Mouse (Mus musculus): ENCODE data around the gene Zbtb1.

Zbtb1 gene

GRCm38 (mm10) chr12:76369206-76369977 lies 674 bp upstream of the Zbtb1 start, which contains the start of gene Zbtb25:
Gene Zbtb25, minus strand, starts transcription at chr12:76369602.
- peak; percentile 88 for DNase-seq (ENCODE audit: low read depth, low spot score)

DNA sequence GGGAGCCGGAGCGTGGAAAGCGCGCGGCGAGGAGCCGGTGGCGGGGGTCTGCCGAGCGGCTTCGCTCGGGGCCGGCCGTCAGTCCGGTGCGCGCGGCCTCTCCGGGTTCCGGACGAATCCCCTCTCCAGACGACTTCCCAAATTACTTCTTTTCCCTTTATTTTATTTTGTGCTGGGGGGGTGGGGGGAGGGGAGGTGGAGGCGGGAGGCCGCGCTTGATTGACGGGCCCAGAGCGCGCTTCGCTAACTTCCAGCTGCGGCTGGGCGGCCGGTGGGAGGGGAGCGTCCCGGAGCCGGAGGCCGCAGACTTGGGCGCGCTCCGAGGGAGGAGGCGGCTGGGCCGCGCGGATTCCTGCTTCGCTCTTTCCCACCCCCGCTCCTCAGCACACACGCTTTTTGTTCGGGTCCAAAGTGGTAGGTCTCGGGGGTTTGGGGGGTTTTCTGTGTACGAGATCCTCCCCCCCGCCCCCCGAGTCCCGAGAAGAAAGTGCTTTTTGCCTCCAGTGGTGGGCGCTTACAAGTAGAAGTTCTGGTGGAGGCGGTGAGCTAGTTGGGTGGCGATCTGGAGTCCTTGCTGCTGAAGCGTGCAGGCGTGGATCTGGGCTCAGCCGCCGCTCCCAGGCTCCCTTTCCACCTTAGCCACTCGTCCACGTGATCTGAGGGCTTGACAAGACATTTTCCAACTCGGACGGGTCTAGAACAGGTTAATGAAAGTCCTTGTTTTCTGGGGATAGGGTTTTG lies 935 bp downstream of the Zbtb1 start:
- DNase-seq (ENCODE audit: low read depth, low spot score) = peak; percentile 20

DNA sequence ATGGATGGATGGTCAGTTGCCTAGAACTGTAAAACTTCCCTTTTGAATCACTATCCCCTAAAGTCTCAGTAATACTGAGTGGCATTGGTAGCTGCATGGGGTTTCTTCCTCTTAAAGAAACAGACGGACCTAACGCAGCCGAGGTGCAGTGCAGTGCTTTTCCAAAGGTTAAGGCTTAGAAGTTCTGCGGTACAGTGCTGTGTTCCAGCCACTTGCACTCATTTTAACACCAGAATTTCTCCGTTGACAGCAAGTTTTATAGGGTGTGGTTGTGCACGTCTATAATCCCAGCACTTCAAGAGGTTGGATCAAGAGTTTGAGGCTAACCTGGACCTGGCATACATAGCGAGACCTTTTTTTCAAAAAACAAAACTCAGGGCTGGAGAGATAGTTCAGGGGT lies 2.0 kb downstream of the Zbtb1 start:
- DNase-seq (ENCODE audit: low read depth, low spot score) = no peak

- DNase-seq (ENCODE audit: low read depth, low spot score) = no peak
These were observed 3.1 kb downstream of the Zbtb1 start for GRCm38 (mm10) chr12:76372881-76373818.

- DNase-seq (ENCODE audit: low read depth, low spot score) = no peak
These were observed 3.9 kb downstream of the Zbtb1 start for GRCm38 (mm10) chr12:76373991-76374390.

DNA sequence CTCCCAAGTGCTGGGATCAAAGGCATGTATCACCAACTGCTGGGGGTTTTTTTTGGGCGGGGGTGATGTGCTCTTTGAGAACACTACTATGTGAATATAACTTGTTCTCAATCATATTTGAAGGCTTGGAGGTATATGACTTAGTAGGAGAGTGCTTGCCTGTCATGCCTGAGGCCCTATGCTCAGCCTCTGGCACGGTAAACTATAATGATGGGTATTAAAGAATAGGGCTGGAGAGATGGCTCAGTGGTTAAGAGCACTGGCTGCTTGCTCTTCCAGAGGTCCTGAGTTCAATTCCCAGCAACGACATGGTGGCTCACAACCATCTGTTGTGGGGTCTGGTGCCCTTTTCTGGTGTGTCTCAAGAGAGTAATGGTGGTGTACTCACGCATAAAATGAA lies 4.8 kb downstream of the Zbtb1 start:
- DNase-seq (ENCODE audit: low read depth, low spot score) = no peak

DNA sequence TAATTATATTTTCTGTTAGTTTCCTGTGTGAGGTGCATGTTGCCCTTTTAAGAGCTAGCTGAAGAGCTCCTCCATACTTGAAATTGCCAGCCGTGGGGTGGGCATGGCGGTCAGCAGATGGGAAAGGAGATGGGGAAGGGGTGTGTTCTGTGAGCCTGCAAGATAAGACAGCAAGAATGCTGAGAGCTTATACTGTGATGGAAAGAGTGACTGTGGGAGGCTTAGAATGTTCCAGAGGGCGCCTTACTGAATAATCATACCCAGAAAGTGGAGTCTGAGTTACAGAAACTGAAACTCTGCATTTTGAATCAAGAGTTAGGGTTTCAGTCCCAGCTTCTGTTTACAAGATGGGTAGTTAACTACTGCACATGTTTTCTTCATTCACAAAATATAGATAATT lies 5.4 kb downstream of the Zbtb1 start:
- no peak for DNase-seq (ENCODE audit: low read depth, low spot score)

- no peak for DNase-seq (ENCODE audit: low read depth, low spot score)
These were observed 6.6 kb downstream of the Zbtb1 start for GRCm38 (mm10) chr12:76376649-76377048.

DNA sequence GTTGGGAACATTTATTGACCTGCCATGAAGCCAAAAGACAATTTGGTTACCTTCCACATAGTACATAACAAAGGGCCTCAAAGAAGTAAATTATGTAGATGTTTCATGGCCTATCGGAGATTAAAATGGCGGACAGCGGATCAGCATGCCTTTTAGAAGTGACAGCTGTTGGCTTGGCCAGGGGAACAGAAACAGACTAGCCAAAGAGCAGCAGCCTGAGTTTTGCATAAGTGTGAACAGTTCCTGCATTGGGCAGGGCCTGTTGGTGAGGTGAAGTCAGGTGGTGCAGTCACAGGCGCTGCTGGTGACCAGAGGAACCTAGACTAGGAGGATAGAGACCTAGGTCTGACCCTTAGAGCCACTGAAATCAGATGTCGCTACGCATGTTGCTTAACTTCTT lies 7.0 kb downstream of the Zbtb1 start:
- DNase-seq (ENCODE audit: low read depth, low spot score) = no peak

- DNase-seq (ENCODE audit: low read depth, low spot score) = no peak
These were observed 7.7 kb downstream of the Zbtb1 start for GRCm38 (mm10) chr12:76377726-76378125.

DNA sequence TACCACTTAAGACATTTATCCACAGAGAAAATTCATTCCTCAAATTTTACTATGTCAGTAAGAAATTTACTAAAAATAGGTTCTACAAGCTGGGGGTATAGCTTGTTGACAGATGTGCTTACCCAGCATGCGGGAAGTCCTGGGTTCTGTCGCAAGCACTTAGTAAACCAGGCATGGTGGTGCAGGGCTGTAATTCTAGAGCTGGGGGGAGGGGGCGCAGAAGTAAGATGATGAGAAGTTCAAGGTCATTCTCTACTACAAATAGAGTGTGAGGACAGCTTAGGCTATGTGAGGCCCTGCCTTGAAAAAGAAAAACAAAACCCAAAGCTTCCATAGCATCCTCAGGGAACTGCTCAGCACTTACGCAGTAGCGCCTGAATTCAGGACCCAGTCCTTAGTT lies 8.5 kb downstream of the Zbtb1 start:
- DNase-seq (ENCODE audit: low read depth, low spot score) = no peak

DNA sequence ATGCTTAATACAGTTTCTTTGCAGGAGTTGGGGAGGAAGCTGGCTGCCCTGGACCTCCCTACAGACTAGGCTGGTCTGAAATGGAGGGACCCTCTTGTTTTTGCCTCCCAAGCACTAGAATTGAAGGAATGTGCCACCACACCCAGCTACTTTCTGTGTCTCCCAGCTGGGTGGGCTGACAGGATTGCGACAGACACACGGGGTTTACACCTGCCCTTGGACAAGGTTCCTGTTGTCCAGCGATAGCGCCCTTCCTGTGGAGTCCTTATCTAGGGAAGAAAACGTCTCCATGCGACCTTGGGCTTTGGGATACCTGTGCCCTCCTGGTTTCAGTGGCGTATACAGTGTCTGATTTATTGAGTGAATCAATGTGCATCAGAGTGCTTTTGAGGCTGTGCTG lies 10.1 kb downstream of the Zbtb1 start:
- no peak for DNase-seq (ENCODE audit: low read depth, low spot score)

DNA sequence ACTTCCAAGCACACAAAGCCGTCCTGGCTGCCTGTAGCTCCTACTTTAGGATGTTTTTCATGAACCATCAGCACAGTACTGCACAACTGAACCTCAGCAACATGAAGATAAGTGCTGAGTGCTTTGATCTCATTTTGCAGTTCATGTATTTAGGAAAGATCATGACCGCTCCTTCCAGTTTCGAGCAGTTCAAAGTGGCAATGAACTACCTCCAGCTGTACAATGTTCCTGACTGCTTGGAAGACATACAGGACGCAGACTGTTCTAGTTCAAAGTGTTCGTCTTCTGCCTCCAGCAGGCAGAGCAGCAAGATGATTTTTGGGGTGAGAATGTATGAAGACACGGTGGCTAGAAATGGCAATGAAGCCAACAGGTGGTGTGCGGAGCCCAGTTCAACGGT lies 15.3 kb downstream of the Zbtb1 start:
- DNase-seq (ENCODE audit: low read depth, low spot score) = no peak

GRCm38 (mm10) chr12:76388794-76389193 lies 18.7 kb downstream of the Zbtb1 start:
- no peak for DNase-seq (ENCODE audit: low read depth, low spot score)

DNA sequence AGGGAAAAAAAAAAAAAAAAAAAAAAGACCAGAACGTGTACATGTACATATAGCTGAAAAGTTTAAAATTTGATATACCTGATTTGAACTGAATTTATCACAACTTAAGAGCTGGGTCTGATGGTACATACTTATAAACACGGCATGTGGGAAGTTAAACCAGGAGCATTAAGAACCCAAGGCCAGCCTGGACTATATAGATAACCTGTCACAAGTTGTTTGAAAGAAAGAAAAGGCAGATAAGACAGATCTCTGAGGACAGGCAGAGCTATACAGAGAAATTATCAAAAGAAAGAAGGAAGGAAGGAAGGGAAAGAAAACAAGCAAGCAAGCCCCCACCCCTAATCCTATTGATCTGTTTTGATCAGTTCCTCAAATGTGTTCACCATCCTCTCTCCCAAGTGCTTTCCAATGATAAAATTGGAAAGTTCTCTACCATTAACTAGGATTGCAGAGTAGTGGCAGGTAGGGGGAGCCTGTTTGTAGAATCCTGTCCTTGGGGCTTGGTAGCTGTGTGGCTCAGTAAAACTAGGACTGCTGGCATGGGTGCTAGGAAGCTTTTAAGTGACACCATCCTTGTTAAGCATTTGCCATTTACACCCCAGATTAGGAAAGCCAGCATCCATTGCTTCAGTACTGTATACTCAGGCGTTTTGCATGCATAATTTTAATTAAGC lies 21.7 kb downstream of the Zbtb1 start:
- DNase-seq (ENCODE audit: low read depth, low spot score) = no peak

GRCm38 (mm10) chr12:76392979-76393378 lies 22.9 kb downstream of the Zbtb1 start:
- DNase-seq (ENCODE audit: low read depth, low spot score) = no peak

GRCm38 (mm10) chr12:76397281-76397680 lies 27.2 kb downstream of the Zbtb1 start:
- DNase-seq (ENCODE audit: low read depth, low spot score) = no peak

GRCm38 (mm10) chr12:76401674-76402073 lies 31.6 kb downstream of the Zbtb1 start:
- DNase-seq (ENCODE audit: low read depth, low spot score) = no peak

- DNase-seq (ENCODE audit: low read depth, low spot score) = no peak
These were observed 33.2 kb downstream of the Zbtb1 start for GRCm38 (mm10) chr12:76402991-76403885.

DNA sequence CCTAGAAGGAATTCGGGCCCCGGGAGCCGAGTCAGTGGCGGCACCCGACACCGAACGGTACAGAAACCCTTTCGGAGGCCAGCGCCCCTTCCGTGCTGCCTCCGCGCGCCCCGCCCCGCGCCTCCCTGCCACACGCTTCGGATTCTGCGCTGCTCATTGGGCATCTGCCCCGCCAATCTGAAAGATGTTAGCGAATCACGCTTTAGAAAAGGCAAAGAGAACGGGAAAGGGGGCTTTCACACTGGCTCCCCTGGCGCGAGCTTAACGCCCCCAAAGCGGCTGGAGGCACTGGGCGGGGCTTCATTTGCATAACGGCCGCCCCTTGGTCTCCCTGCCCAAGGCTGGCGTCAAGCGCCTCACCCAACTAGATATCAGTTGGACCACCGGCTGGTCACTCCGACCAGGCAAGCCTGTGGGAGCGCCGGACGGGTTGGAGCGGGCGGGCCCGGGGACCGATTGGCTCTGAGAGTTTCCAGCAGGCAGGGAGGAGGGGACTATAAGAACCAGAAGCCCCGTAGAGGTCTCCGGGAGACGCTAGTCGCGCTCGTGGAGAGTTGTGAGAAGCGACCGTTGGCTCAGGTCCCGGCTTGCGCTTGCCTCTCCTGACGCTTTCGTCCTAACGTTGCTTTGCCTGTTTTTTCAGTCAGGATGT lies 33.9 kb downstream of the Zbtb1 start, which contains the start of gene Hspa2:
Gene Hspa2 (plus strand): TSS at position 291 of the 652 bp plus-strand sequence.
- peak; percentile 99 for DNase-seq (ENCODE audit: low read depth, low spot score)
